Comparison of ENCODE assay signal across 22 mouse cellular contexts in the genomic region with DNA sequence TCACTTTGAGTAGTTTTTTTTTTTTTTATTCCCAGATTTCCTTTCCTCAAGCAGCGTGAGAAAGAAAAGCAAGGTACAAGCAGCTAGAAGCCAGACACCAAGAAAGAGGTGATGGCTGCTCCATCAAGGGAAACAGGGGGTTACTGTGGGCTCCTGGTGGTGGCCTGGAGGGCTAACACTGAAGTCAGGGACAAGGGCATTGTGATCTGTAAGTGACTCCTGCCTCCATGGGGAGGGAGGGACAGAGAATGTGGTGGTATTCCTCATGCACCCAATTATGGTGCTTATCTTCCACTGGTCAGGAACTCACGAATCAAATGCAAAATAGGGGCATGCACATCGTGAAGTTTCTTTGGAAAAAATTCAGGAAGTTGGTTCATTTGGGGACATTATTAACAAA.
DNase-seq lines count a peak whose midpoint lies in the region; ATAC-seq and TF ChIP-seq lines count a peak whose summit lies in the region.
"Had no signal": no experiment of that assay in that cellular context is flagged by ENCODE, and none has a peak within 500 bp of the region (broad histone marks: within the 10 kb centered on the region; RNA-seq: fewer than 3 reads in every experiment).

No protein-coding gene starts in this region.

- H3K4me1 ChIP-seq in heart, embryonic 10.5 days: peaks cover 39% of the 10 kb centered on the region
- peaks cover 4% of the 10 kb centered on the region for H3K4me1 ChIP-seq in heart, adult 2 months (ENCODE audit: control insufficient read depth, insufficient read depth, low read length)
- peaks cover 59% of the 10 kb centered on the region for H3K4me1 ChIP-seq in heart, embryonic 13.5 days
- peaks cover 35% of the 10 kb centered on the region for H3K4me1 ChIP-seq in heart, embryonic 16.5 days (ENCODE audit: control insufficient read depth, insufficient read depth, low read length)

- H3K4me3 ChIP-seq in heart, embryonic 10.5 days: no peak overlapping the region
- no peak overlapping the region for H3K4me3 ChIP-seq in heart, adult 2 months
- H3K4me3 ChIP-seq in heart, embryonic 13.5 days: no peak overlapping the region
- no peak overlapping the region for H3K4me3 ChIP-seq in heart, embryonic 16.5 days (ENCODE audit: low read length)
- H3K4me3 ChIP-seq: forebrain, embryonic 10.5 days; forebrain, embryonic 13.5 days; kidney, embryonic 15.5 days had no signal

- TF ChIP-seq CTCF in heart, adult 2 months (IDR thresholded peaks at IDR 0.05): no peak

- H3K36me3 ChIP-seq in heart, embryonic 10.5 days: no peaks in the 10 kb centered on the region
- H3K36me3 ChIP-seq in heart, adult 2 months (ENCODE audit: control insufficient read depth, insufficient read depth, low read length): no peaks in the 10 kb centered on the region
- no peaks in the 10 kb centered on the region for H3K36me3 ChIP-seq in heart, embryonic 13.5 days
- no peaks in the 10 kb centered on the region for H3K36me3 ChIP-seq in heart, embryonic 16.5 days (ENCODE audit: control insufficient read depth, insufficient read depth)
- H3K36me3 ChIP-seq: forebrain, embryonic 10.5 days; G1E; kidney, embryonic 15.5 days had no signal

- no peak overlapping the region for H3K9ac ChIP-seq in heart, adult 2 months (ENCODE audit: low read depth, low read length)
- no peak overlapping the region for H3K9ac ChIP-seq in heart, embryonic 13.5 days
- no peak overlapping the region for H3K9ac ChIP-seq in heart, embryonic 16.5 days (ENCODE audit: low read length)
- H3K9ac ChIP-seq: forebrain, embryonic 13.5 days; hindbrain, embryonic 14.5 days; kidney, embryonic 15.5 days had no signal

- 43% methylated on average over 3 of the region's 3 CpGs for WGBS in heart, embryonic 10.5 days
- WGBS in heart, adult 2 months: 59% methylated on average over 3 of the region's 3 CpGs
- 23% methylated on average over 3 of the region's 3 CpGs for WGBS in heart, embryonic 13.5 days
- WGBS in heart, embryonic 16.5 days: 29% methylated on average over 3 of the region's 3 CpGs

- TF ChIP-seq POLR2A in heart, adult 2 months (IDR thresholded peaks at IDR 0.05; ENCODE audit: insufficient read depth, low read depth, low read length): no peak

- peak overlapping the region; percentile 18 for H3K4me2 ChIP-seq in heart, embryonic 13.5 days
- H3K4me2 ChIP-seq in heart, embryonic 16.5 days (ENCODE audit: low read depth, low read length): no peak overlapping the region
- H3K4me2 ChIP-seq: forebrain, embryonic 13.5 days; hindbrain, embryonic 14.5 days; kidney, embryonic 15.5 days had no signal

- H3K9me3 ChIP-seq in heart, embryonic 10.5 days: no peaks in the 10 kb centered on the region
- H3K9me3 ChIP-seq in heart, embryonic 13.5 days: no peaks in the 10 kb centered on the region
- H3K9me3 ChIP-seq in heart, embryonic 16.5 days (replicated peaks; ENCODE audit: control insufficient read depth, low read length): no peaks in the 10 kb centered on the region
- H3K9me3 ChIP-seq: forebrain, embryonic 10.5 days; forebrain, embryonic 13.5 days; G1E; kidney, embryonic 15.5 days had no signal

- no peak for ATAC-seq in heart, embryonic 13.5 days (ENCODE audit: extremely low read depth, insufficient number of reproducible peaks, low FRiP score, low TSS enrichment)
- no peak for ATAC-seq in heart, embryonic 16.5 days (replicated peaks; ENCODE audit: extremely low read depth, insufficient read depth, low FRiP score)
- ATAC-seq: forebrain, embryonic 13.5 days; forebrain, embryonic 16.5 days; hindbrain, postnatal 0 days; inflammation-experienced regulatory T-cells, adult 6 months; Patski had no signal

- intact Hi-C loops in heart, adult 2 months (cut with DNase I): no loop called here
- intact Hi-C loops in heart, postnatal 14 days (cut with DNase I): no loop called here

- no peak for TF ChIP-seq EP300 in heart, adult 2 months (IDR thresholded peaks at IDR 0.05; ENCODE audit: insufficient read depth, low read depth, low read length)

- H3K27ac ChIP-seq in heart, embryonic 10.5 days: peak overlapping the region; percentile 59
- H3K27ac ChIP-seq in heart, adult 2 months: no peak overlapping the region
- H3K27ac ChIP-seq in heart, embryonic 13.5 days (replicated peaks): peak overlapping the region; percentile 94
- H3K27ac ChIP-seq in heart, embryonic 16.5 days (ENCODE audit: low read length): peak overlapping the region; percentile 88
- H3K27ac ChIP-seq: forebrain, embryonic 10.5 days; forebrain, embryonic 13.5 days; hindbrain, embryonic 14.5 days; hindbrain, postnatal 0 days; kidney, embryonic 15.5 days had no signal

- H3K27me3 ChIP-seq in heart, embryonic 10.5 days (ENCODE audit: insufficient read depth, poor library complexity, severe bottlenecking): no peaks in the 10 kb centered on the region
- no peaks in the 10 kb centered on the region for H3K27me3 ChIP-seq in heart, adult 2 months (ENCODE audit: control insufficient read depth, insufficient read depth, low read length)
- H3K27me3 ChIP-seq in heart, embryonic 13.5 days (replicated peaks): no peaks in the 10 kb centered on the region
- no peaks in the 10 kb centered on the region for H3K27me3 ChIP-seq in heart, embryonic 16.5 days (ENCODE audit: control insufficient read depth, insufficient read depth, low read length)
- H3K27me3 ChIP-seq: CH12.LX; forebrain, embryonic 13.5 days; kidney, embryonic 15.5 days; Patski had no signal

- H3K79me2 ChIP-seq in heart, adult 2 months (replicated peaks; ENCODE audit: control insufficient read depth, insufficient read depth, low read length): no peaks in the 10 kb centered on the region

- DNase-seq in heart, embryonic 10.5 days (ENCODE audit: low spot score): peak; percentile 74
- no peak for DNase-seq in heart, adult 2 months
- DNase-seq in heart, postnatal 14 days: no peak
- DNase-seq in heart, adult 18-20 months: no peak
- DNase-seq: B cell, adult 2 months; cerebellum, adult 18-20 months; cerebellum, adult 9-10 months; gastrocnemius, postnatal 36 days; kidney, adult 11 months; kidney, adult 8-10 months had no signal
